Mouse (Mus musculus) stomach, postnatal 0 days (tissue): ENCODE measurements at regions not wholly inside any gene's neighbourhood (a gene's known extent, or its start where the extent isn't known, plus 50 kb on each side); places are given as distances from the start of the nearest gene placed in this dataset.

Source experiments
- CTCF ChIP-seq: IDR thresholded peaks from 2 replicates; pipeline ENCODE4 v1.5.1; 2016; ENCODE audit warnings: antibody characterized with exemption, low read depth, mild to moderate bottlenecking, moderate library complexity
- EP300 ChIP-seq: optimal IDR thresholded peaks from 2 replicates; pipeline ENCODE3; 2016; ENCODE audit warnings: antibody characterized with exemption

DNA sequence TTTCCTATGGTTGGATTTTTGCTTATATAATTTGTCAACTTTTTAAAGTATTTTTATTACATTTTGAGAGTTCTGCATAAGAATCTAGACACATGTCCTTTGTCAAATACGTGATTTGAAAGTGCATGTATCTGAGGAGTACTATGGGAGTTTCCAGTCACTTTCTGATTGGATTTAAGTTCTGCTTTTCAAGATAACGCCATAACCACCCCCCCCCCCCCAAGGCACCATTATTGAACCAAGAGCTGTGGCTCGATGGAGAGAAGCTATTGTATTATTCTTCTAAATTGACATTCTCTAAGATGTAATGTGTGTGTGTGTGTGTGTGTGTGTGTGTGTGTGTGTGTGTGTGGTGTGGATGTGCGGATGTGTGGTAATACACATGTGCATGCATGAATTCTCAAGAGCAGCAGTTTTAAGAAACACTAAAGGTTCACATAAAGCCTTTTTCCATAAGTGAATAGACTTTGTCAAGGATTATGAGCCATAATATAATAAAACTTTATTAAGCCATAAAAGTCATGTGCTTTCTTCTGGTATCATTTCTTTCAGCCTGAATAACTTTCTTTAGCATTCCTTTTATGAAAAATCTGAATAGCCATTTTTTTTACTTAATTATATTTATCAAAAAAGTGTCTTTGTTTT, 95.5 kb upstream of the Calcr start:
- TF ChIP-seq EP300 (no peak), CTCF (no peak)
